Mouse (Mus musculus) activated CD4-positive, CD25-positive, alpha-beta regulatory T cell, adult 9 weeks (primary cell): ENCODE results near the gene Apba1. TPM values are rescaled to one million over a fixed set of nuclear protein-coding genes. Genes with fewer than 3 reads are reported as not detected.

Experiments used
- polyA plus RNA-seq: library from polyadenylated mRNA; unstranded; fragments of 100-300 nt; shearing (Covaris generic); gene quantifications from one replicate; pipeline ENCODE4 v1.2.1, GENCODE M21; 2017

Apba1 gene
- not detected for polyA plus RNA-seq

GRCm38 (mm10) chr19:23758554-23759321 lies at the start of gene Apba1:
TSS of gene Apba1 (plus strand) at chr19:23758887.

Other genes starting within 250 kb of the Apba1 start
- gene 1700028P14Rik, start 106.1 kb upstream of the Apba1 start, polyA plus RNA-seq = not detected
- gene Ptar1, start 71.5 kb upstream of the Apba1 start, polyA plus RNA-seq = 9.5 TPM